Mouse (Mus musculus): ENCODE measurements around the gene Slc22a4.
"Not testable (repeated sequence)": the region's sequence is repeated elsewhere in the genome, so short reads cannot be mapped to it uniquely, and the experiment has no call there.

Gene Slc22a4

GRCm38 (mm10) chr11:54007717-54008116, 20.2 kb downstream of the Slc22a4 start:
- no peak for DNase-seq (ENCODE audit: extremely low spot score, low read depth, low spot score)

GRCm38 (mm10) chr11:54006901-54007300, 21.0 kb downstream of the Slc22a4 start:
- DNase-seq (ENCODE audit: extremely low spot score, low read depth, low spot score), result no peak

GRCm38 (mm10) chr11:54006362-54006761, 21.5 kb downstream of the Slc22a4 start:
- DNase-seq (ENCODE audit: extremely low spot score, low read depth, low spot score), result not testable (repeated sequence)

- DNase-seq (ENCODE audit: extremely low spot score, low read depth, low spot score), result no peak
These were observed 23.2 kb downstream of the Slc22a4 start for GRCm38 (mm10) chr11:54004734-54005133.

- no peak for DNase-seq (ENCODE audit: extremely low spot score, low read depth, low spot score)
These were observed 23.7 kb downstream of the Slc22a4 start for GRCm38 (mm10) chr11:54004221-54004620.

GRCm38 (mm10) chr11:54002761-54003717, 24.9 kb downstream of the Slc22a4 start:
- peak; percentile 64 for DNase-seq (ENCODE audit: extremely low spot score, low read depth, low spot score)

- no peak for DNase-seq (ENCODE audit: extremely low spot score, low read depth, low spot score)
These were observed 25.6 kb downstream of the Slc22a4 start for GRCm38 (mm10) chr11:54002147-54002760.

- DNase-seq (ENCODE audit: extremely low spot score, low read depth, low spot score), result no peak
These were observed 30.2 kb downstream of the Slc22a4 start for GRCm38 (mm10) chr11:53997661-53998060.

GRCm38 (mm10) chr11:53992264-53992663, 35.6 kb downstream of the Slc22a4 start:
- no peak for DNase-seq (ENCODE audit: extremely low spot score, low read depth, low spot score)

- no peak for DNase-seq (ENCODE audit: extremely low spot score, low read depth, low spot score)
These were observed 38.7 kb downstream of the Slc22a4 start for GRCm38 (mm10) chr11:53989232-53989631.

- no peak for DNase-seq (ENCODE audit: extremely low spot score, low read depth, low spot score)
These were observed 39.8 kb downstream of the Slc22a4 start for GRCm38 (mm10) chr11:53988081-53988480.

GRCm38 (mm10) chr11:53981396-53981795, 46.5 kb downstream of the Slc22a4 start:
- DNase-seq (ENCODE audit: extremely low spot score, low read depth, low spot score), result no peak

- peak; percentile 31 for DNase-seq (ENCODE audit: extremely low spot score, low read depth, low spot score)
These were observed 47.9 kb downstream of the Slc22a4 start, which contains the start of gene Slc22a21 for GRCm38 (mm10) chr11:53979788-53980621. Gene Slc22a21 (minus strand): TSS chr11:53980332.

- not testable (repeated sequence) for DNase-seq (ENCODE audit: extremely low spot score, low read depth, low spot score)
These were observed 48.5 kb downstream of the Slc22a4 start for GRCm38 (mm10) chr11:53979456-53979787.

- DNase-seq (ENCODE audit: extremely low spot score, low read depth, low spot score), result no peak
These were observed 50.2 kb downstream of the Slc22a4 start for GRCm38 (mm10) chr11:53977672-53978071.

GRCm38 (mm10) chr11:53975559-53975958, 52.3 kb downstream of the Slc22a4 start:
- no peak for DNase-seq (ENCODE audit: extremely low spot score, low read depth, low spot score)

- no peak for DNase-seq (ENCODE audit: extremely low spot score, low read depth, low spot score)
These were observed 68.9 kb downstream of the Slc22a4 start for GRCm38 (mm10) chr11:53958984-53959383.

GRCm38 (mm10) chr11:53958176-53958575, 69.7 kb downstream of the Slc22a4 start:
- DNase-seq (ENCODE audit: extremely low spot score, low read depth, low spot score), result not testable (repeated sequence)

GRCm38 (mm10) chr11:53956636-53957035, 71.3 kb downstream of the Slc22a4 start:
- no peak for DNase-seq (ENCODE audit: extremely low spot score, low read depth, low spot score)

GRCm38 (mm10) chr11:53954653-53955052, 73.2 kb downstream of the Slc22a4 start:
- no peak for DNase-seq (ENCODE audit: extremely low spot score, low read depth, low spot score)

GRCm38 (mm10) chr11:53950133-53950532, 77.8 kb downstream of the Slc22a4 start:
- DNase-seq (ENCODE audit: extremely low spot score, low read depth, low spot score), result not testable (repeated sequence)

All from hindlimb bud, embryonic 11.5 days (tissue).